Mouse (Mus musculus): ENCODE results near the gene Mogs.

The Mogs gene

DNA sequence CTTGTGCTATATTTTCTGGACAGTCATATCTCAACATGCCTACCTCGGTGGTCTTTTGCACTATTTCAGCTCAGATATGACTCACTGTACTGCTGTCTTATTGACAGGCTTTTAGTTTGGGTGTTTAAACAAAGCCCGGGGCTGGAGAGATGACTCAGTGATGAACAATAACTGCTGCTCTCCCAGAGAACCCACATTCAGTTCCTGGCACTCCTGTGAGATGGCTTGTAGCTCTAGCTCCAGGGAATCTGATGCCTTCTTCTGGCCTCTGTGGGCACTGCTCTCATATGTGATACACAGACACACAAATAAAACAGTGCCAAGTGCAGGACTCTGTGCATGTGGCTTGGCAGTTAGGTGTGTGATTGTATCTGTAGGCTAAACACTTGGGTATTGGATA, 29.9 kb downstream of the Mogs start:
- no peak for DNase-seq (ENCODE audit: low read depth, low spot score)

- peak; percentile 33 for DNase-seq (ENCODE audit: low read depth, low spot score)
Measured at GRCm38 (mm10) chr6:83145805-83146204, 30.5 kb downstream of the Mogs start.

- DNase-seq (ENCODE audit: low read depth, low spot score) = no peak
Measured at GRCm38 (mm10) chr6:83147280-83147679, 32.0 kb downstream of the Mogs start.

DNA sequence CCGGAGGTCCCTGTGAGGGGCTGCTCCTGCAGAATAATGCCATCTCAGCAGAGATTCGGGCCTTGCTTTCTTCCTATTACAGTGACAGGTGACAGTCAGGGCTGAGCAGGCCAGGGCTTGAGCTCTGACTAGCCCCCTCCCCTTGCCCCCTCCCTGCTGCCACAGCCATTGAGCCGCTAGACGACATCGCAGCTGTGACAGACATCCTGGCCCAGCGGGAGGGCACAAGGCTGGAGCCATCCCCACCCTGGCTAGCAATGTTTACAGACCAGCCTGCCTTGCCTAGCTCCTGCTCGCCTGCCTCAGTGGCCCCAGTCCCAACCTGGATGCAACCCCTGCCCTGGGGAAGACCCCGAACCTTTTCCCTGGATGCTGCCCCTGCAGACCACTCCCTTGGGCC, 36.4 kb downstream of the Mogs start:
- DNase-seq (ENCODE audit: low read depth, low spot score) = peak; percentile 60

DNA sequence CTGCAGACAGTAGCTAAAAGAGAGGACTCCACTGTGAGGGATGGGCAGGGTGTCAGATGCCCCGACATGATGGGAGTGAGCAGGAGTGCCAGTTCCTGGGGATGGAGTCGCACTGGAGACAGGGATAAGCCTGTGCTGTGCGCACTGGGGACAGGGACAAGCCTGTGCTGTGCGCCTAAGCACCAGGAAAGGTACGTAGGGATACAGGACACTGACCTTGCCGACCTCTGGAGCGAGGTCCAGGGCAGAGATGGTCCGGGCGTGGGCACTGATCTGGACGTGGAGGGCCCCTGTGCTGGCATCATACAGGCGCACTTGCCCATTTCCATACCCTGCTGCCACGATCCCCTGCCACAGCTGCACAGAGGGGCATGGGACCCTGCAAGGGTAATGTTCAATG, 37.7 kb downstream of the Mogs start:
- DNase-seq (ENCODE audit: low read depth, low spot score) = no peak

GRCm38 (mm10) chr6:83153485-83153884, 38.2 kb downstream of the Mogs start:
- DNase-seq (ENCODE audit: low read depth, low spot score) = no peak

- no peak for DNase-seq (ENCODE audit: low read depth, low spot score)
Measured at GRCm38 (mm10) chr6:83155552-83156238, 40.4 kb downstream of the Mogs start.

DNA sequence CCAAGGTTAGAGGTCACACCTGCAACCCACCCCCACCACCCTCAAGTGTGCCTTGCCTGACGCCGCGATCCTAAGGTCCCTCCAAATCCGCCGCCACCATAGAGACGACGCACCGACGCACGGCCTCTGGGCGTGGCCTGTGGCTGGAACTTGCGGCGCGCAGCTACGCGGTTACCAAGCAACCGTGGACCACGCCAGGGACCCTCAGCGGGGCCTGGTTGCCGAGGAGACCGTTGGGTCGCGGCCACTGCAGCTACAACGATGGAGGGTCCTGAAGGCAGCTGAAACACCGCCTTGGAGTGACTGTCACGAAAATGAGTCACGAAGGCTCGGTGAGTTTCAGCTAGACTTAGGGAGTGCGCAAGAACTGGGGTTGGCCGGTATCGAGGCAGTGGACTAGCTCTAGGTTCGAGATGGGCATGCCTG, 41.0 kb downstream of the Mogs start, which contains the start of the genes Wdr54 and 1700003E16Rik:
Wdr54 (minus strand) TSS at position 139 of the 426 bp plus-strand sequence.
1700003E16Rik (plus strand) TSS at position 146 of the 426 bp plus-strand sequence.
- DNase-seq (ENCODE audit: low read depth, low spot score) = peak; percentile 89

DNA sequence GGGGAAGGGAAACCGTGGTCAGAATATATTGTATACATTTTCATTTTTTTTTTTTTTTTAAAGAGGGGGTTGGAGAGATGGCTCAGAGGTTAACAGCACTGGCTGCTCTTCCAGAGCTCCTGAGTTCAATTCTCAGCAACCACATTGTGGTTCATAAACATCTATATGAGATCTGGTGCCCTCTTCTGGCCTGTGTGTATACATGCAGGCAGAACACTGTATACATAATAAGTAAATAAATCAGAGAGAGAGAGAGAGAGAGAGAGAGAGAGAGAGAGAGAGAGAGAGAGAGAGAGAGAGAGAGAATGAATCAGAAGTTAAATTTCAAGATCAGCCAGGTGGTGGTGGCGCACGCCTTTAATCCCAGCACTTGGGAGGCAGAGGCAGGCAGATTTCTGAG, 44.2 kb downstream of the Mogs start:
- peak; percentile 73 for DNase-seq (ENCODE audit: low read depth, low spot score)

DNA sequence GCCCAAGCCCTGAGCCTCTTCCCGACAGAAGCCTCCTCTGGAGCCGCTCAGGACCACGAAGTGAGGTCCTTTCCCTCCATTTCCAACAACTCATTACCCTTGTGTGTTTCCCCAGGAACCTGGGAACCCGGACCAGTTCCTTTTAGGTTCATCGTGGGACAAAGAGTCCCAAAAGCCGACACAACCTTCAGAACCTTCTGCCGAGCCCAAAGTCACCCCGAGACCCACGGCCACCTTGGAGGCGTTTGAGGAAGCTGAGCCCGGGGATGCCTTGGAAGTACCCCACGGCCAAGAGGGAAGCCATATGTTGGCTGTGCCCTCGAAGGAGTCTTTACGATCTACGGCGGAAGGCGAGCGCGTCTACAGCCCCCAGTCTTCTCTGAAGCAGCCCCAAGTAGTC, 46.1 kb downstream of the Mogs start:
- DNase-seq (ENCODE audit: low read depth, low spot score) = peak; percentile 18

- DNase-seq (ENCODE audit: low read depth, low spot score) = peak; percentile 82
Measured at GRCm38 (mm10) chr6:83161921-83162641, 46.8 kb downstream of the Mogs start.

DNA sequence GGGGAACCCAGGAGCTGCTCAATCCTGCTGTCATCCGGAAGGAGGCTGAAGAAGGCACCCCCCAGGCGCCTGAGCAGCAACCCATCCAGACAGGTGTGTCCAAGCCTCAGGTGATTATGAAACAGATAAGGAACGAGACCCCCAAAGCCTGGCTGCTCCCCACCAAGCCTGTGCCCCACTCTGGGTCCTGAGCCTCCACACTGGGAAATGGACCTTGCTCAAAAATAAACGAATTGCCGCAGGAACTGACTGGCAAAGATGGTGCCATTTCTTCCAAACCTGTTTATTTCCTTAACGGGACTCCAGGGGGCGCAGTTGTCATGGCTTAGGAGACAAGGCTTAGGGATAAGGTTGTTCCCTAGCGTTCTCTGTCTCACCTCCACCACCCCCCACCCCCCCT, 47.4 kb downstream of the Mogs start:
- DNase-seq (ENCODE audit: low read depth, low spot score) = peak; percentile 89

- no peak for DNase-seq (ENCODE audit: low read depth, low spot score)
Measured at GRCm38 (mm10) chr6:83165026-83165606, 49.8 kb downstream of the Mogs start.

- DNase-seq (ENCODE audit: low read depth, low spot score) = peak; percentile 96
Measured at GRCm38 (mm10) chr6:83165607-83166242, 50.4 kb downstream of the Mogs start, which contains the start of gene Dctn1. TSS of gene Dctn1 (plus strand) at chr6:83165920.

DNA sequence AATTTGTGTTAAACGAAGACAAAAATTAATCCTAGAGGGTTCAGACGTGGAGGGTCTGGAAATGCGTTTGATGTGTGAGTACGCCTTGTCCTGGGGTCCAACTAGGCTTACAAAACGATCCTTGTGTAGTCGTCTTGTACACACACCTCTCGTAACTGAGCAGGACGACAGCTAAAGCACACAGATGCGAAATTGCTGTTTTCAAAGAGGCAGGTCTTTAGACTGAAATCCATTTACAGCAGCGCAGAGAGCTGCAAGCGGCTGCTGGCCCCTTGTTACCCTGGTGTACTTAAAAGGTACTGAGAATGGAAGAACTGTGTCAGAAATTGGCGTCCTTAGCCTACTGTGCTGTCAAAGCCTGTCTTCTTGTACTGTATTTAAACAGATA, 50.9 kb downstream of the Mogs start:
- DNase-seq (ENCODE audit: low read depth, low spot score) = peak; percentile 46
